Mouse (Mus musculus) stomach, embryonic 14.5 days (tissue): ENCODE results near the gene Oip5. TPM values are rescaled to one million over a fixed set of nuclear protein-coding genes. Genes with fewer than 3 reads are reported as not detected.
"Not testable (repeated sequence)": the region's sequence is repeated elsewhere in the genome, so short reads cannot be mapped to it uniquely, and the experiment has no call there.

Experiments
- ATAC-seq: fragments of 200-750 bp; cut with Nextera tagmentation; 2 replicates; pipeline ENCODE4 v1.8.0; 2017; ENCODE audit warnings: low read depth, moderate TSS enrichment; ENCODE audit not compliant: insufficient number of reproducible peaks, insufficient read depth, low FRiP score
- H3K27ac ChIP-seq: fragments of 300-500 bp; sonication (generic); 2 replicates; pipeline ENCODE4 v1.5.1; 2014; ENCODE audit warnings: mild to moderate bottlenecking, low read length, moderate library complexity, mixed read lengths
- H3K27me3 ChIP-seq: fragments of 300-500 bp; sonication (generic); 2 replicates; pipeline ENCODE4 v1.6.1; 2014; ENCODE audit warnings: low read length, control low read depth, mixed read lengths; ENCODE audit not compliant: control insufficient read depth, insufficient read depth
- H3K36me3 ChIP-seq: fragments of 300-500 bp; sonication (generic); 2 replicates; pipeline ENCODE4 v1.6.1; 2014; ENCODE audit warnings: mild to moderate bottlenecking, control low read depth, low read length, moderate library complexity, mixed read lengths; ENCODE audit not compliant: control insufficient read depth, insufficient read depth
- H3K4me1 ChIP-seq: fragments of 300-500 bp; sonication (generic); 2 replicates; pipeline ENCODE4 v1.6.1; 2014; ENCODE audit warnings: low read length, control low read depth, mixed read lengths; ENCODE audit not compliant: control insufficient read depth, insufficient read depth
- H3K4me2 ChIP-seq: fragments of 300-500 bp; sonication (generic); replicated peaks from 2 replicates; pipeline ENCODE4 v1.6.1; 2014; ENCODE audit warnings: low read depth, low read length, control low read depth
- H3K4me3 ChIP-seq: fragments of 300-500 bp; sonication (generic); 2 replicates; pipeline ENCODE4 v1.5.1; 2014; ENCODE audit warnings: low read depth, low read length, control low read depth
- H3K9ac ChIP-seq: fragments of 300-500 bp; sonication (generic); replicated peaks from 2 replicates; pipeline ENCODE4 v1.6.1; 2014; ENCODE audit warnings: low read depth, mild to moderate bottlenecking, control low read depth, low read length, moderate library complexity, mixed read lengths
- H3K9me3 ChIP-seq: fragments of 300-500 bp; sonication (generic); 2 replicates; pipeline ENCODE4 v1.6.1; 2016; ENCODE audit warnings: low read depth, low read length, control low read depth; ENCODE audit not compliant: control insufficient read depth
- WGBS: fragments of 180-500 bp; shearing (Covaris S2); extraction: QIAGEN DNeasy Blood & Tissue Kit; methylation state at CpG from one replicate; pipeline ENCODE4 v1.1.7; 2014; 5-methylcytosine and 5-hydroxymethylcytosine counted together
- polyA plus RNA-seq: library from polyadenylated mRNA; unstranded; fragments of >200 nt; fragmentation: Nextera tagmentation; extraction: Ambion mirVana; gene quantifications from 2 replicates; pipeline ENCODE4 v1.2.1, GENCODE M21; 2014

The Oip5 gene
- 26.7 and 27.1 TPM in 2 replicates for polyA plus RNA-seq

GRCm38 (mm10) chr2:119618199-119618982 is at the start of gene Oip5, which contains the start of gene Nusap1:
Gene Oip5, minus strand, starts transcription at chr2:119618469.
Gene Nusap1, plus strand, starts transcription at chr2:119618298.
- peak; percentile 100 for ATAC-seq
- WGBS = under 1% methylated on average over 55 of the region's 55 CpGs
- H3K4me2 ChIP-seq = peak within 1 kb of the TSS; percentile 75
- no peaks in the 10 kb centered on the region for H3K27me3 ChIP-seq
- no peaks in the 10 kb centered on the region for H3K9me3 ChIP-seq
- peaks cover 20% of the 10 kb centered on the region; the same call in 1 of the 2 replicates for H3K4me1 ChIP-seq
- H3K36me3 ChIP-seq = no peaks in the 10 kb centered on the region
- H3K4me3 ChIP-seq = peak within 1 kb of the TSS; percentile 82
- H3K9ac ChIP-seq = peak within 1 kb of the TSS; percentile 67
- H3K27ac ChIP-seq = peak within 1 kb of the TSS; percentile 74

- not testable (repeated sequence) for H3K36me3 ChIP-seq, H3K27me3 ChIP-seq, H3K4me3 ChIP-seq, H3K4me1 ChIP-seq, H3K9me3 ChIP-seq, H3K4me2 ChIP-seq, ATAC-seq, H3K9ac ChIP-seq, H3K27ac ChIP-seq
- 73% methylated on average over 19 of the region's 23 CpGs for WGBS
Measured at GRCm38 (mm10) chr2:119665744-119666143, 47.5 kb upstream of the Oip5 start.

GRCm38 (mm10) chr2:119662220-119663182 is 44.2 kb upstream of the Oip5 start, which contains the start of gene Ndufaf1:
Gene Ndufaf1, minus strand, starts transcription at chr2:119662827.
- H3K4me2 ChIP-seq = peak within 1 kb of the TSS; percentile 71
- no peaks in the 10 kb centered on the region for H3K27me3 ChIP-seq
- peak within 1 kb of the TSS; percentile 89 for H3K4me3 ChIP-seq
- H3K27ac ChIP-seq = no peak within 1 kb of the TSS; the same call in 1 of the 2 replicates
- no peaks in the 10 kb centered on the region; the same call in none of the 2 replicates for H3K4me1 ChIP-seq
- no peaks in the 10 kb centered on the region for H3K9me3 ChIP-seq
- peak within 1 kb of the TSS; percentile 81 for H3K9ac ChIP-seq
- 1% methylated on average over 44 of the region's 44 CpGs for WGBS
- peak; percentile 74; the same call in 1 of the 2 replicates for ATAC-seq
- 0 out of 2 replicates have a peak, but pooled peaks cover 10% of the 10 kb centered on the region for H3K36me3 ChIP-seq

GRCm38 (mm10) chr2:119644254-119644653 is 26.0 kb upstream of the Oip5 start:
- Histone ChIP-seq H3K27ac (no peak overlapping the region), H3K9ac (no peak overlapping the region), H3K4me2 (no peak overlapping the region), H3K4me1 (no peaks in the 10 kb centered on the region), H3K36me3 (peaks cover 78% of the 10 kb centered on the region), H3K9me3 (no peaks in the 10 kb centered on the region), H3K4me3 (no peak overlapping the region), H3K27me3 (no peaks in the 10 kb centered on the region)
- no peak for ATAC-seq
- 89% methylated on average over 5 of the region's 5 CpGs for WGBS

- Histone ChIP-seq H3K4me3 (no peak overlapping the region), H3K36me3 (peaks cover 78% of the 10 kb centered on the region), H3K9ac (no peak overlapping the region), H3K4me1 (no peaks in the 10 kb centered on the region), H3K27ac (no peak overlapping the region), H3K4me2 (no peak overlapping the region), H3K9me3 (no peaks in the 10 kb centered on the region), H3K27me3 (no peaks in the 10 kb centered on the region)
- 97% methylated on average over 5 of the region's 5 CpGs for WGBS
- ATAC-seq = no peak
Measured at GRCm38 (mm10) chr2:119641214-119641912, 23.1 kb upstream of the Oip5 start.

GRCm38 (mm10) chr2:119636781-119637180 is 18.5 kb upstream of the Oip5 start:
- no peak for ATAC-seq
- no peak overlapping the region for H3K4me3 ChIP-seq
- WGBS = 94% methylated on average over 1 of the region's 1 CpGs
- H3K36me3 ChIP-seq = peaks cover 84% of the 10 kb centered on the region
- H3K9me3 ChIP-seq = no peaks in the 10 kb centered on the region
- H3K27me3 ChIP-seq = no peaks in the 10 kb centered on the region
- no peaks in the 10 kb centered on the region for H3K4me1 ChIP-seq
- H3K4me2 ChIP-seq = no peak overlapping the region
- H3K9ac ChIP-seq = no peak overlapping the region
- H3K27ac ChIP-seq = no peak overlapping the region

- H3K4me3 ChIP-seq = no peak overlapping the region
- no peak overlapping the region for H3K4me2 ChIP-seq
- H3K27ac ChIP-seq = no peak overlapping the region
- 95% methylated on average over 2 of the region's 2 CpGs for WGBS
- H3K4me1 ChIP-seq = peaks cover 20% of the 10 kb centered on the region; the same call in 1 of the 2 replicates
- no peaks in the 10 kb centered on the region for H3K9me3 ChIP-seq
- no peak overlapping the region for H3K9ac ChIP-seq
- no peaks in the 10 kb centered on the region for H3K27me3 ChIP-seq
- peaks cover 22% of the 10 kb centered on the region for H3K36me3 ChIP-seq
- ATAC-seq = no peak
Measured at GRCm38 (mm10) chr2:119621302-119621701, 3.0 kb upstream of the Oip5 start.
